Mouse (Mus musculus): ENCODE data around the gene Rsph3a. TPM values are rescaled to one million over a fixed set of nuclear protein-coding genes. Genes with fewer than 3 reads are reported as not detected.

The Rsph3a gene
- polyA plus RNA-seq, 1 experiment from 2014 or later: 82.6 TPM

GRCm38 (mm10) chr17:7905936-7906685 is 39.3 kb upstream of the Rsph3a start:
- no peak for ATAC-seq (replicated peaks; ENCODE audit: extremely low read depth, insufficient read depth, low FRiP score)

GRCm38 (mm10) chr17:7914596-7915227 is 30.7 kb upstream of the Rsph3a start:
- Histone ChIP-seq H3K4me1 (ENCODE audit: control insufficient read depth, insufficient read depth, low read length) (no peaks in the 10 kb centered on the region), H3K27me3 (ENCODE audit: control insufficient read depth, insufficient read depth, low read length) (0 out of 2 replicates have a peak, but pooled peaks cover 2% of the 10 kb centered on the region), H3K4me3 (ENCODE audit: low read length) (no peak overlapping the region), H3K9me3 (replicated peaks; ENCODE audit: control insufficient read depth, low read length) (0 out of 2 replicates have a peak, but pooled peaks cover 3% of the 10 kb centered on the region), H3K9ac (ENCODE audit: low read length) (no peak overlapping the region), H3K27ac (ENCODE audit: low read length) (no peak overlapping the region), H3K4me2 (ENCODE audit: low read depth, low read length) (no peak overlapping the region), H3K36me3 (ENCODE audit: control insufficient read depth, insufficient read depth) (no peaks in the 10 kb centered on the region)
- no peak for ATAC-seq (replicated peaks; ENCODE audit: extremely low read depth, insufficient read depth, low FRiP score)
- WGBS: 59% methylated on average over 2 of the region's 2 CpGs

More at GRCm38 (mm10) chr17:7905936-7906685, 39.3 kb upstream of the Rsph3a start:
- Histone ChIP-seq H3K9me3 (replicated peaks; ENCODE audit: control insufficient read depth, low read length) (0 out of 2 replicates have a peak, but pooled peaks cover 2% of the 10 kb centered on the region), H3K27me3 (ENCODE audit: control insufficient read depth, insufficient read depth, low read length) (no peaks in the 10 kb centered on the region), H3K4me1 (ENCODE audit: control insufficient read depth, insufficient read depth, low read length) (no peaks in the 10 kb centered on the region), H3K36me3 (ENCODE audit: control insufficient read depth, insufficient read depth) (no peaks in the 10 kb centered on the region), H3K4me2 (ENCODE audit: low read depth, low read length) (no peak overlapping the region), H3K4me3 (ENCODE audit: low read length) (no peak overlapping the region), H3K9ac (ENCODE audit: low read length) (no peak overlapping the region), H3K27ac (ENCODE audit: low read length) (no peak overlapping the region)
- WGBS: 31% methylated on average over 3 of the region's 4 CpGs

GRCm38 (mm10) chr17:7915791-7916190 is 29.6 kb upstream of the Rsph3a start:
- no peaks in the 10 kb centered on the region for H3K4me1 ChIP-seq (ENCODE audit: control insufficient read depth, insufficient read depth, low read length)
- no peak for ATAC-seq (replicated peaks; ENCODE audit: extremely low read depth, insufficient read depth, low FRiP score)
- WGBS: 63% methylated on average over 9 of the region's 9 CpGs
- no peak overlapping the region for H3K27ac ChIP-seq (ENCODE audit: low read length)
- 0 out of 2 replicates have a peak, but pooled peaks cover 3% of the 10 kb centered on the region for H3K9me3 ChIP-seq (replicated peaks; ENCODE audit: control insufficient read depth, low read length)
- 0 out of 2 replicates have a peak, but pooled peaks cover 2% of the 10 kb centered on the region for H3K27me3 ChIP-seq (ENCODE audit: control insufficient read depth, insufficient read depth, low read length)
- no peaks in the 10 kb centered on the region for H3K36me3 ChIP-seq (ENCODE audit: control insufficient read depth, insufficient read depth)
- H3K4me2 ChIP-seq (ENCODE audit: low read depth, low read length): no peak overlapping the region
- H3K9ac ChIP-seq (ENCODE audit: low read length): no peak overlapping the region
- H3K4me3 ChIP-seq (ENCODE audit: low read length): no peak overlapping the region

- no peaks in the 10 kb centered on the region for H3K4me1 ChIP-seq (ENCODE audit: control insufficient read depth, insufficient read depth, low read length)
- H3K27ac ChIP-seq (ENCODE audit: low read length): no peak overlapping the region
- no peaks in the 10 kb centered on the region for H3K9me3 ChIP-seq (replicated peaks; ENCODE audit: control insufficient read depth, low read length)
- H3K36me3 ChIP-seq (ENCODE audit: control insufficient read depth, insufficient read depth): no peaks in the 10 kb centered on the region
- WGBS: 51% methylated on average over 12 of the region's 12 CpGs
- no peak for ATAC-seq (replicated peaks; ENCODE audit: extremely low read depth, insufficient read depth, low FRiP score)
- H3K4me2 ChIP-seq (ENCODE audit: low read depth, low read length): no peak overlapping the region
- no peak overlapping the region for H3K9ac ChIP-seq (ENCODE audit: low read length)
- 0 out of 2 replicates have a peak, but pooled peaks cover 2% of the 10 kb centered on the region for H3K27me3 ChIP-seq (ENCODE audit: control insufficient read depth, insufficient read depth, low read length)
- H3K4me3 ChIP-seq (ENCODE audit: low read length): no peak overlapping the region
Observed at GRCm38 (mm10) chr17:7916782-7917574, 28.4 kb upstream of the Rsph3a start.

GRCm38 (mm10) chr17:7918355-7918754 is 27.1 kb upstream of the Rsph3a start:
- no peaks in the 10 kb centered on the region for H3K9me3 ChIP-seq (replicated peaks; ENCODE audit: control insufficient read depth, low read length)
- H3K4me2 ChIP-seq (ENCODE audit: low read depth, low read length): no peak overlapping the region
- no peaks in the 10 kb centered on the region for H3K36me3 ChIP-seq (ENCODE audit: control insufficient read depth, insufficient read depth)
- H3K27ac ChIP-seq (ENCODE audit: low read length): no peak overlapping the region
- no peak overlapping the region for H3K9ac ChIP-seq (ENCODE audit: low read length)
- no peak for ATAC-seq (replicated peaks; ENCODE audit: extremely low read depth, insufficient read depth, low FRiP score)
- 79% methylated on average over 2 of the region's 2 CpGs for WGBS
- 0 out of 2 replicates have a peak, but pooled peaks cover 5% of the 10 kb centered on the region for H3K27me3 ChIP-seq (ENCODE audit: control insufficient read depth, insufficient read depth, low read length)
- no peak overlapping the region for H3K4me3 ChIP-seq (ENCODE audit: low read length)
- H3K4me1 ChIP-seq (ENCODE audit: control insufficient read depth, insufficient read depth, low read length): no peaks in the 10 kb centered on the region

GRCm38 (mm10) chr17:7919209-7919608 is 26.2 kb upstream of the Rsph3a start:
- no peak for ATAC-seq (replicated peaks; ENCODE audit: extremely low read depth, insufficient read depth, low FRiP score)
- 64% methylated on average over 2 of the region's 2 CpGs for WGBS

GRCm38 (mm10) chr17:7922564-7922963 is 22.9 kb upstream of the Rsph3a start:
- Histone ChIP-seq H3K9ac (ENCODE audit: low read length) (no peak overlapping the region), H3K27me3 (ENCODE audit: control insufficient read depth, insufficient read depth, low read length) (0 out of 2 replicates have a peak, but pooled peaks cover 2% of the 10 kb centered on the region), H3K4me1 (ENCODE audit: control insufficient read depth, insufficient read depth, low read length) (peaks cover 5% of the 10 kb centered on the region), H3K9me3 (replicated peaks; ENCODE audit: control insufficient read depth, low read length) (no peaks in the 10 kb centered on the region), H3K36me3 (ENCODE audit: control insufficient read depth, insufficient read depth) (no peaks in the 10 kb centered on the region), H3K4me2 (ENCODE audit: low read depth, low read length) (no peak overlapping the region), H3K27ac (ENCODE audit: low read length) (no peak overlapping the region), H3K4me3 (ENCODE audit: low read length) (no peak overlapping the region)
- WGBS: 80% methylated on average over 5 of the region's 5 CpGs
- no peak for ATAC-seq (replicated peaks; ENCODE audit: extremely low read depth, insufficient read depth, low FRiP score)

More at GRCm38 (mm10) chr17:7919209-7919608, 26.2 kb upstream of the Rsph3a start:
- Histone ChIP-seq H3K9ac (ENCODE audit: low read length) (no peak overlapping the region), H3K27me3 (ENCODE audit: control insufficient read depth, insufficient read depth, low read length) (0 out of 2 replicates have a peak, but pooled peaks cover 5% of the 10 kb centered on the region), H3K36me3 (ENCODE audit: control insufficient read depth, insufficient read depth) (no peaks in the 10 kb centered on the region), H3K4me2 (ENCODE audit: low read depth, low read length) (no peak overlapping the region), H3K27ac (ENCODE audit: low read length) (no peak overlapping the region), H3K4me3 (ENCODE audit: low read length) (no peak overlapping the region), H3K4me1 (ENCODE audit: control insufficient read depth, insufficient read depth, low read length) (peaks cover 5% of the 10 kb centered on the region), H3K9me3 (replicated peaks; ENCODE audit: control insufficient read depth, low read length) (no peaks in the 10 kb centered on the region)

- Histone ChIP-seq H3K4me1 (ENCODE audit: control insufficient read depth, insufficient read depth, low read length) (peaks cover 5% of the 10 kb centered on the region), H3K36me3 (ENCODE audit: control insufficient read depth, insufficient read depth) (no peaks in the 10 kb centered on the region), H3K9me3 (replicated peaks; ENCODE audit: control insufficient read depth, low read length) (no peaks in the 10 kb centered on the region), H3K27ac (ENCODE audit: low read length) (no peak overlapping the region), H3K4me2 (ENCODE audit: low read depth, low read length) (no peak overlapping the region), H3K4me3 (ENCODE audit: low read length) (no peak overlapping the region), H3K27me3 (ENCODE audit: control insufficient read depth, insufficient read depth, low read length) (0 out of 2 replicates have a peak, but pooled peaks cover 5% of the 10 kb centered on the region), H3K9ac (ENCODE audit: low read length) (no peak overlapping the region)
- 62% methylated on average over 13 of the region's 13 CpGs for WGBS
- 0 out of 2 replicates have a peak, but pooled peaks have one; percentile 6 for ATAC-seq (replicated peaks; ENCODE audit: extremely low read depth, insufficient read depth, low FRiP score)
Observed at GRCm38 (mm10) chr17:7924185-7924725, 21.2 kb upstream of the Rsph3a start.
